Mouse (Mus musculus) frontal cortex, postnatal 36 days (tissue): ENCODE results near the gene Sertad3.

Experiments
- DNase-seq, 2 experiments: peaks; one replicate each; pipeline ENCODE4 v3.0.0; 2022; ENCODE audit warnings: low spot score in 2 of 2

Sertad3 gene

DNA sequence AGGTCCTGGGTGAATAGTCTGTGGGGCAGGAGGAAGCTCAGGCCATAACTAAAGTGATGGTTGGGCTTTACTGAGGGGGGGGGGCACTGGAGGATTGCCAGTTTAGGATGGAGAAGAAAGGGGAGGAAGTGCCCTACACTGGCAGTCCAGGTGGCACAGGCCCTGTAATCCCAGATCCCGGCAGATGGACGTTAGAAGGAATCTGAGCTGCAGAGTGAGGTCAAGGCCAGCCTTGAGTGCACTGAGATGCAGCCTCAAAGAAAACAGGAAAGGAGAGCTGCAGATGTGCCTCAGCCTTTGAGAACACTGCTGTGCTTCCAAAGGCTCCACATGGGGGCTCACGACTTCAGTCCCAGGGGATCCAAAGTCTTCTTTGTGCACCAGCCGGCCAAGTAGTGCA is 5.9 kb upstream of the Sertad3 start:
- DNase-seq: no peak

- no peak for DNase-seq
Observed at GRCm38 (mm10) chr7:27471390-27472120, 2.0 kb upstream of the Sertad3 start.

DNA sequence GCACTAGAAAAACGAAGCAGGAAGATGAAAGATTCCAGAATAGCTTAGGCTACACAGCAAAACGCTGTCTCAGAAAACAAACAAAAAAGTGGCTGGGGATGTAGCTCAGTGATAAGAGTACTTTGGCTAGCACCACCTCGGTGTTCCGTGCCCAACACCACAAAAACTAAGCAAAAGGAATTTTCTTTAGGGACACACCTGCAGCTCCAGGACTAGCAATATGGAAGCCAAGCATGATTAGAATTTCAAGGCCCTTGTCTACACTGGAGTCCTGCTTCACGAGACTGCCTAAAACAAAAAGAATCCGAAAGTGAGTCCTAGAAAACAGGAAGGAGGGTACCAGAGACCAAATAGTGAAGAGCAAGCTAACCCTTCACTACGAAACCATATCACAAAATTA is 972 bp upstream of the Sertad3 start:
- no peak for DNase-seq

GRCm38 (mm10) chr7:27473835-27474489 is 394 bp downstream of the Sertad3 start:
- DNase-seq: no peak

DNA sequence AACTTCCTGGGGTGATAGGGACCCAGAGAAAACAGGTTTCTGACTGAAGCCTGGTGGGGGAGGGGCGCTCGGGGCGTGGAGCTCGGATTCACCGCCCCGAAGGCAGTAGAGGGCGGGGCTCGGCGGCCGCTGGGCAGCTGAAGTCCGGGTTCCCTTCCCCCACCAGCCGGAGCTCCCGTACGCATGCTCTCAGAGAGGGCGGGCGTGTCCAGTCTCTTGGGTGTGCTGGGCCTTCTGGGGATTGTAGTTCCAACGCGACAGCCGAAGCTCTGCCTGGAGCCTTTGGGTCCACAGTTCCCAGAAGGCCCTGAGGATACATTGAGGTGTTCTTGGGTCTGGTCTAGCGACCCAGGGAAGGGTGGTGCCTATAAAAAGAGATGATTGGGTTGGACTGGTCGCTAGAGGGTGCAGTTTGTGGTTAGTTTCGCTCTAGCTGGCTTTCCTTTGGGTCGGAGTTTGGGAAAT is 954 bp downstream of the Sertad3 start:
- peak; percentile 95 to 97 for DNase-seq

DNA sequence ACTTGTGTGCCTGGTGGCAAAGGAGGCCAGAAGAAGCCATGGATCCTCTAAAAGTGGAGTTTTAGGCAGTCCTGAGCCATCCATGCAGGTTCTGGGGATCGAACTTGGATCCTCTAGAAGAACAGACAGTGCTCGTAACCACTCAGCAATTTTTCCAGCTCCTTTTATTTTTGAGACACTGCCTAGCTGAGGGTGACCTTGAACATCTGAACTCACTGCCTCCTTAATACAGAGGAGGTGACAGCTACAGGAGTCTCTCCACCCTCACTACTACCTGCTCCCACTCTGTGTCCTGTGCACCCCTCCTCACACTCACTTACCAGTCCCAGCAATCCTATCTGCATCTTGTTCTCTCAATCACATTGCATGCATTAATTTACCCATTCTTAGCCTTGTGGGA is 2.0 kb downstream of the Sertad3 start:
- no peak for DNase-seq

DNA sequence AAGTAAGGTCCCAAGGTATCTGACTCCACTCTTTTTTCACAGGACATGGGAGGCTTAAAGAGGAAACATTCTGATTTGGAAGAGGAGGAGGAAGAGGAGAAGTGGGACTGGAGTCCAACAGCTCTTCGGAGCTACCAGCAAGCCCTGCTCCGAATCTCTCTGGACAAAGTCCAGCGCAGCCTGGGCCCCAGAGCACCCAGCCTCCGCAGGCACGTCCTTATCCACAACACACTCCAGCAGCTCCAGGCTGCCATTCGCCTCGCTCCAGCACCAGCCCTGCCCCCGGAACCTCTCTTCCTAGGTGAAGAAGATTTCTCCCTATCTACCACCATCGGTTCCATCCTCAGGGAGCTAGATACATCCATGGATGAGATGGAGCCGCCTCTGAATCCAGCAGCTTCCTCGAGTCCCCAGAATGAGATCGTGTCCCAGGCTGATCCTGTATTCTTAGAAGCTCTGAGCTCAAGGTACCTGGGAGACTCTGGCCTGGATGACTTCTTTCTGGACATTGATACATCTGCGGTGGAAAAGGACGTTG is 2.6 kb downstream of the Sertad3 start:
- DNase-seq: no peak

- DNase-seq: no peak
Observed at GRCm38 (mm10) chr7:27478561-27478960, 5.0 kb downstream of the Sertad3 start.

GRCm38 (mm10) chr7:27479750-27480149 is 6.2 kb downstream of the Sertad3 start:
- DNase-seq: no peak

DNA sequence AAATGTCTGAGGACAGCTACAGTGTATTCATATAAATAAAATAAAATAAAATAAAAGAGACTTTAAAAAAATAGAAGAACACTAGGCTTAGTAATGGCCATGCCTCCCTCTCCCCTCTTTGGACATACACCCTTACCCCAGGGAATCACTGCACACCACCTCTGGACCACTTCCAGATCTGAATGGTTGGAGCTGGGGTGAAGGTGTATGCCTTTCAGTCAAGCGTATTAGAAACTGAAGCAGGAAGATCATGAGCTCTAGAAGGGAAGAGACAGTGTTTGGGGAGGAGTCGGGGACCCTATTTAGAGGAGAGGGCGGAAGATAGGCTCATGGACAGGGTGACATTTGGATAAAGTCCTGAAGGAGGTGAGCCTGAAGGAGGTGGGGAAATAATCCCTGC is 6.9 kb downstream of the Sertad3 start:
- no peak for DNase-seq

DNA sequence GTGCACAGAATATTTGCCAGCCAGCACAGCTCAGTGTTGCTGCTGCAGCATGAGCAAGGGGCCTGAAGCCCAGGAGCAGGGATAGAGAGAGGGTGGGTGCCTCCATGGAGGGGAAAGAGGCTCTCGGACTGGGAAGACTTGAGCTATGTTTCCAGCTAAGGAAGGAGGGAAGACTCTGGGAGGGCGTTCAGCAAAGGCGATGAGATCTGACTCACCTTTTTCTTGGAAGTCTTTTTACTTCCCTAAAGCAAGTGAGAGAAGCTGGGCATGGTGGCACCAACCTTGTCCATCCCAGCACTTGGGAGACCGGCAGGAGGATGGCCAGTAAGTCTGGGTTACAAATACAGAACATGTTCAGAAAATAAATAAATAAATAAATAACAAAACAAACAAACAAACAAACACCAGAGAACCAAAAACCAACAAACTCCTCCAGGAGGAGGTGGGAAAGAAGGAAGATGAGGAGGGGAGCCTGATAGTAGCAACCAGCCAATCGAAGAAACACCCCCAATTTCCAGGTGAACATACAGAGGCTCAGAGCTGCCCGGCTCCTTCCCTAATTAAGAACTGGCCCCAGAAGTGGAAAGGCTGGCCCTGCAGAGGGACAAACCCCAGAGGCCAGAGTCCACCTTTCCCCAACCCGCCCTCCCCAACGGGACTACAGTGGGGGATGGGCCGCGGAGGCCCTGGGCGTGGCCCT is 7.5 kb downstream of the Sertad3 start:
- no peak for DNase-seq

DNA sequence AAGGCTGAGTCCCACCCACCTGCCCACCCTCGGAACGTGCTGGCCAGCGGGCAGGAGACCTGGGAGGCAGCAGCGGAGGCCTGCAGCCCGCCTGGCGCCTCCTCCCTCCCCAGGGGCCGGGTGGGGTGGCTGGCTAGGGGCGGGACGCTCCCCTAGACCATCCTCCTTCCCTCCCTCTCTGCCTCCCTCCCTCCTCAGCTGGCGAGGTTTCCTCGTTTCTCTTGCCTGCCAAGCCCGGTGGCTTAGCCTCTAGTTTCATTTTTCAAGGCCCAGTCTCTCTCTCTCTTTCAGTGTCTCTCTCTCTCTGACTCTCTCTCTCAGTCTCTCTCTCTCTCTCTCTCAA is 8.0 kb downstream of the Sertad3 start:
- peak; percentile 57 to 69 for DNase-seq

DNA sequence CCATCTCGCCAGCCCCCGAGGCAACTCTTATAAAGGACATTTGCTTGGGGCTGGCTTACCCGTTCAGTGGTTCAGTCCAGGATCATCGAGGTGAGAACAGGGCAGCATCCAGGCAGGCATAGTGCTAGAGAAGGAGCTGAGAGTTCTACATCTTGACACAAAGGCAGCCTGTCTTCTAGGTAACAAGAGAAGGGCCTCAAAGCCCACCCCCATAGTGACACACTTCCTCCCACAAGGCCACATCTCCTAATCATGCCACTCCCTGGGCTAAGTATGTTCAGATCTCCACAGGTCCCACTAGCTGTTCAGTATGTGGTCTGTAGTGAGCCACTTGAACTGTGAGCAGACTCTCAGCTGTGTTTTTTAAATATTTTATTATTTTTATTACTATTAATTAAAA is 10.3 kb downstream of the Sertad3 start:
- no peak for DNase-seq

GRCm38 (mm10) chr7:27486102-27486769 is 12.7 kb downstream of the Sertad3 start:
- no peak for DNase-seq

GRCm38 (mm10) chr7:27486770-27487697 is 13.5 kb downstream of the Sertad3 start, which contains the start of gene Sertad1:
Sertad1 (plus strand) TSS chr7:27486910.
- peak; percentile 100 for DNase-seq

DNA sequence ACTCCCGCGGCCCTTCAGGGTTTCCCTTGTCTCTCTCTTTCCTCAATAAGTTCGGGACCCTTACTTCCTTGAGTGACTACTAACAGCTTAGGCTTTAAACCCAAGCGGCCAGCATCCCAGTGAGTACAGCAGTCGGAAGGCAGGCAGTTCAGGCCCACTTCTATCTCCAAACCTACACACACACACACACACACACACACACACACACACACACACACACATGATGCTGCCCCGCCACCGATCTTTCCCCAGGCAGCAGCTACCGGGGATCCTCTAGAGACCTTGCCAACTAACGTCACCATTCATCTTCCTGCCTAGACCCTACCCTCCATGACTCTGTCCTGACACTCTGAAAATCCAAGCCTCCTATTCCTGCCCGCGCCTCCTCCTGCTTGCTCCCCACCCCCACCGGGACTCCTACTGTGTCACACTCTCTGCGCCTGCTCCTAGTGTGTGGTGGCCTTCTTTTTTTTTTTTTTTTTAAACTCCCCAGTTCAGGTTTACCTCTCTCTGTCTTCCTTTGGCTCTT is 14.2 kb downstream of the Sertad3 start:
- DNase-seq: peak in 1 of 2 experiments; percentile 68

- no peak for DNase-seq
Observed at GRCm38 (mm10) chr7:27489270-27489869, 15.8 kb downstream of the Sertad3 start.

- no peak for DNase-seq
Observed at GRCm38 (mm10) chr7:27490227-27490542, 16.6 kb downstream of the Sertad3 start.

DNA sequence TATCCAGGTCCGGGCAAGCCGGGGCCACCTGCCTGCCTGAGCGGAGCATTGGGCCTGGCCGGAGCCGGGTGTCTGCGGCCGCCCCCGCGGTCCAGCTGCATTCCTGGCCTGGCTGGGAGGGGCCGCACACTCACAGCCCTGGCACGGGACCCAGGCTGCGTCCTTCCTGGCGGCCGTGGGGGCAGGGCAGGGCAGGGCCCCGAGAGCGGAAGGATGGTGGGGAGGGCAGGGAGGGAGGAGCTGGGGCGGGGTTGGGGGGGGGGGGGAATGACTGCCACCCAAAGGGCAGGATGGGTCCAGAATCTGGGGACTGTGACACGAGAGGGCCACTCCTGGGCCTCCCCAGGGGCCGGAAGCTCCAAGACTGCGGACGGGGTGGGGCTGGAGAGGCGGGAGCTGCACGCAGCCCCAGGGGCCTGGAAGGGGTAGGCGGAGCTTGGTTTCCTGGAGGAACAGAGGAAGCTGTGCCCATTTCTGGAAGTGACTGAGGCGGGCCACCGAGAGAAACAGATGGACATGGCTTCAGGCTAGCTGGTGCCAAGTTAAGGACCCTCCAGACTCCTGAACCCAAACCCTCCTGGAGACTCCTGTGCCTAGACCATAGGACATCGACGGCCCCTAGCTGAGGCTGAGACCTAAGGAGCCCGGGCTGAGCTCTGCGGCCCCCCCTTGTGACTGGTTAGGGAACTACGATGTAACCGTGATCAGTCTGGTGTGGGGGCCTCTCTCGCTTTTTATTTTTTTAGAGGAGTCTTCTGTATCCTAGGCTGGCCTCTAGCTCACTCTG is 17.2 kb downstream of the Sertad3 start:
- peak; percentile 84 to 85 for DNase-seq

DNA sequence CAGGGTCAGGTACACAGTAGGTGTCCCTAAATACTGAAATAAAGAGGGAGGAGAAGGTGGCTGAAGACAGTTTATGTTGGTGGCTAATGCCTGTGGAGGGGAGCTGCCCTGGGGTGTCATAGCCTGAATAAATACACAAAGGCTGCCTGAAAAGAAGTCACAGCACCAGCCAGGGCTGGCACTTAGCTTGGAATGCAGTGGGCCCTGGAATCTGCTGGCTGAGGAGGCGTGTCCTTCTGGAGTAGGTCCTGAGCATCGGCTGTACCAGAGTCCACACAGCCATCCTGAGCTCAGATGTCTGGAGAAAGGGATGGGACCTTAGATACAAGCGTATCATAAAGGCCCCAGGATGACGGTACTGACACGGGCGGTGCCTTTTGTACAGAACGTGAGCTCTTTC is 18.3 kb downstream of the Sertad3 start:
- DNase-seq: no peak
